Mouse (Mus musculus) midbrain, embryonic 12.5 days (tissue): ENCODE data around the gene L3mbtl4. TPM values are rescaled to one million over a fixed set of nuclear protein-coding genes. Genes with fewer than 3 reads are reported as not detected.

Experiments used
- ATAC-seq: fragments of 200-750 bp; cut with Nextera tagmentation; 2 replicates; pipeline ENCODE4 v1.8.0; 2017; ENCODE audit warnings: low read depth, moderate TSS enrichment, moderate library complexity; ENCODE audit not compliant: low FRiP score
- H3K27ac ChIP-seq: fragments of 300-500 bp; sonication (generic); replicated peaks from 2 replicates; pipeline ENCODE4 v1.5.1; 2016; ENCODE audit warnings: mild to moderate bottlenecking
- H3K27me3 ChIP-seq: fragments of 300-500 bp; sonication (generic); 2 replicates; pipeline ENCODE4 v1.6.1; 2016; ENCODE audit warnings: mild to moderate bottlenecking
- H3K36me3 ChIP-seq: fragments of 300-500 bp; sonication (generic); 2 replicates; pipeline ENCODE4 v1.6.1; 2016
- H3K4me1 ChIP-seq: fragments of 300-500 bp; sonication (generic); 2 replicates; pipeline ENCODE4 v1.6.1; 2016
- H3K4me2 ChIP-seq: fragments of 300-500 bp; sonication (generic); replicated peaks from 2 replicates; pipeline ENCODE4 v1.6.1; 2016; ENCODE audit warnings: mild to moderate bottlenecking, moderate library complexity
- H3K4me3 ChIP-seq: fragments of 300-500 bp; sonication (generic); 2 replicates; pipeline ENCODE4 v1.5.1; 2016; ENCODE audit warnings: mild to moderate bottlenecking
- H3K9ac ChIP-seq: fragments of 300-500 bp; sonication (generic); replicated peaks from 2 replicates; pipeline ENCODE4 v1.6.1; 2016; ENCODE audit warnings: mild to moderate bottlenecking, moderate library complexity
- H3K9me3 ChIP-seq: fragments of 300-500 bp; sonication (generic); 2 replicates; pipeline ENCODE4 v1.6.1; 2016; ENCODE audit warnings: mild to moderate bottlenecking
- WGBS: fragments of 180-500 bp; shearing (Covaris S2); methylation state at CpG from one replicate; pipeline ENCODE4 v1.1.7; 2016; 5-methylcytosine and 5-hydroxymethylcytosine counted together
- polyA plus RNA-seq: library from polyadenylated mRNA; unstranded; fragments of >200 nt; fragmentation: Nextera tagmentation; extraction: Ambion mirVana; gene quantifications from 2 replicates; pipeline ENCODE4 v1.2.1, GENCODE M21; 2016

Gene L3mbtl4
- polyA plus RNA-seq, 1 experiment from 2014 or later = 0.34 TPM

DNA sequence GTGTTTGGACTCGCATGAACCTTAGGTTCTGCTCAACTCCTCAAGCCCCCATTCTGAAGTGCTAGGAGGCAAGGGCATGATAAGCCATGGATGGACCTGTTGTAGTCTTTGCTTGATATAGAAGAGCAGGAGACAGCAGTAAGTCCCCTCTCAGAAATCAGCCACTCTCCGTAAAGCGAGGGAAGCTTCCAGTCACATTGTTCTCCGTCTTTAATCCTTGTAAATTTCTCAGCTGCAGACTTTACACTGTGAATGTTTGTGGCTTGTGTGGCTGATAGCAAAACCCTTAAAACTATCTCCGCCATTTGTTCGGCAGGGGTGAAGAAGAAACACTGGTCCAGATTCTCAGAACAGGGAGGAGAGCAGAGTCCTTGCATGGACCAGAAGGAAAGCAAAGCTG is 552.7 kb downstream of the L3mbtl4 start, which contains the start of gene Tmem200c:
Tmem200c (plus strand) TSS at position 301 of the 400 bp plus-strand sequence.
- no peaks in the 10 kb centered on the region for H3K27me3 ChIP-seq
- no peak within 1 kb of the TSS for H3K9ac ChIP-seq
- no peak within 1 kb of the TSS for H3K4me2 ChIP-seq
- no peaks in the 10 kb centered on the region for H3K36me3 ChIP-seq
- H3K9me3 ChIP-seq = no peaks in the 10 kb centered on the region
- H3K27ac ChIP-seq = no peak within 1 kb of the TSS
- no peak within 1 kb of the TSS for H3K4me3 ChIP-seq
- 77% methylated on average over 6 of the region's 6 CpGs for WGBS
- ATAC-seq = no peak
- H3K4me1 ChIP-seq = no peaks in the 10 kb centered on the region
